Mouse (Mus musculus) fat pad, adult 2 months (tissue): ENCODE results near the gene Vmn1r23.
"Not testable (repeated sequence)": the region's sequence is repeated elsewhere in the genome, so short reads cannot be mapped to it uniquely, and the experiment has no call there.

Experiments used
- DNase-seq: peaks from one replicate; pipeline ENCODE4 v3.0.0-alpha.2; 2011; ENCODE audit warnings: low read depth, low spot score; ENCODE audit errors: extremely low read depth

The Vmn1r23 gene

GRCm38 (mm10) chr6:57926738-57927137 is at the start of gene Vmn1r23:
Vmn1r23 (minus strand) TSS chr6:57926838.
- DNase-seq = no peak

- not testable (repeated sequence) for DNase-seq
Measured at GRCm38 (mm10) chr6:57961403-57961802, 34.8 kb upstream of the Vmn1r23 start, which contains the start of gene Vmn1r24. Vmn1r24 (minus strand) TSS chr6:57961503.

- DNase-seq = no peak
Measured at GRCm38 (mm10) chr6:57907928-57908327, 18.7 kb downstream of the Vmn1r23 start, which contains the start of gene Vmn1r22. Vmn1r22 (minus strand) TSS chr6:57908028.
